In genomic region chr8:57319981-57320585, GRCm38 (mm10) we compare ENCODE assay signal across 9 mouse cellular contexts. TPM values are rescaled to one million over a fixed set of nuclear protein-coding genes. Genes with fewer than 3 reads are reported as not detected.
DNase-seq lines count a peak whose midpoint lies in the region; ATAC-seq and TF ChIP-seq lines count a peak whose summit lies in the region.
"Had no signal": no experiment of that assay in that cellular context is flagged by ENCODE, and none has a peak within 500 bp of the region (broad histone marks: within the 10 kb centered on the region; RNA-seq: fewer than 3 reads in every experiment).

No protein-coding gene starts in this region.

- H3K9me3 ChIP-seq in midbrain, embryonic 10.5 days (replicated peaks): no peaks in the 10 kb centered on the region
- H3K9me3 ChIP-seq in midbrain, postnatal 0 days (ENCODE audit: low read length): no peaks in the 10 kb centered on the region
- no peaks in the 10 kb centered on the region for H3K9me3 ChIP-seq in limb, embryonic 10.5 days (replicated peaks)
- H3K9me3 ChIP-seq in stomach, embryonic 16.5 days (replicated peaks; ENCODE audit: control insufficient read depth, low read length): no peaks in the 10 kb centered on the region

- H3K4me3 ChIP-seq in midbrain, embryonic 10.5 days: 0 out of 2 replicates have a peak overlapping the region, but pooled peaks have one; percentile 57
- H3K4me3 ChIP-seq in midbrain, postnatal 0 days (ENCODE audit: low read depth, low read length): no peak overlapping the region
- peak overlapping the region; percentile 89 for H3K4me3 ChIP-seq in limb, embryonic 10.5 days
- peak overlapping the region; percentile 65 for H3K4me3 ChIP-seq in stomach, embryonic 16.5 days (replicated peaks; ENCODE audit: low read length)

- no peak for ATAC-seq in midbrain, postnatal 0 days (ENCODE audit: low FRiP score)
- ATAC-seq in stomach, embryonic 16.5 days (ENCODE audit: insufficient read depth, low FRiP score): no peak

- H3K27ac ChIP-seq in midbrain, embryonic 10.5 days (replicated peaks): no peak overlapping the region
- no peak overlapping the region for H3K27ac ChIP-seq in midbrain, postnatal 0 days (ENCODE audit: low read depth, low read length)
- H3K27ac ChIP-seq in limb, embryonic 10.5 days: peak overlapping the region; percentile 99
- H3K27ac ChIP-seq in stomach, embryonic 16.5 days (ENCODE audit: low read length): peak overlapping the region; percentile 39

- peak; percentile 63 for DNase-seq in midbrain, embryonic 10.5 days (ENCODE audit: low spot score)
- no peak for DNase-seq in midbrain, postnatal 0 days (ENCODE audit: low spot score)
- DNase-seq in heart, adult 18-20 months: peak; percentile 72 to 78
- DNase-seq in limb, embryonic 10.5 days (ENCODE audit: low spot score): peak; percentile 65
- no peak for DNase-seq in adrenal gland, adult 18-20 months (ENCODE audit: low spot score in 2 of 2)
- no peak for DNase-seq in spleen, adult 18-20 months
- DNase-seq: lung, adult 2 months had no signal

- H3K36me3 ChIP-seq in midbrain, embryonic 10.5 days: no peaks in the 10 kb centered on the region
- no peaks in the 10 kb centered on the region for H3K36me3 ChIP-seq in midbrain, postnatal 0 days (ENCODE audit: insufficient read depth, low read length)
- peaks cover 15% of the 10 kb centered on the region for H3K36me3 ChIP-seq in limb, embryonic 10.5 days
- H3K36me3 ChIP-seq in stomach, embryonic 16.5 days (ENCODE audit: control insufficient read depth, insufficient read depth, low read length): no peaks in the 10 kb centered on the region
- H3K36me3 ChIP-seq: G1E had no signal

- peaks cover 100% of the 10 kb centered on the region for H3K27me3 ChIP-seq in midbrain, embryonic 10.5 days (ENCODE audit: low read depth, poor library complexity, severe bottlenecking)
- peaks cover 84% of the 10 kb centered on the region for H3K27me3 ChIP-seq in midbrain, postnatal 0 days (ENCODE audit: insufficient read depth, low read length)
- peaks cover 85% of the 10 kb centered on the region for H3K27me3 ChIP-seq in limb, embryonic 10.5 days (ENCODE audit: low read depth, poor library complexity, severe bottlenecking)
- peaks cover 53% of the 10 kb centered on the region for H3K27me3 ChIP-seq in stomach, embryonic 16.5 days (ENCODE audit: control insufficient read depth, insufficient read depth, low read length)

- 1% methylated on average over 22 of the region's 22 CpGs for WGBS in midbrain, embryonic 10.5 days
- whole genome bisulfite sequencing in midbrain, postnatal 0 days: 1% methylated on average over 22 of the region's 22 CpGs
- under 1% methylated on average over 22 of the region's 22 CpGs for WGBS in limb, embryonic 10.5 days
- 7% methylated on average over 22 of the region's 22 CpGs for WGBS in stomach, embryonic 16.5 days

- H3K4me1 ChIP-seq in midbrain, embryonic 10.5 days: peaks cover 25% of the 10 kb centered on the region
- H3K4me1 ChIP-seq in midbrain, postnatal 0 days (ENCODE audit: insufficient read depth, low read length): no peaks in the 10 kb centered on the region; the same call in 1 of the 2 replicates
- H3K4me1 ChIP-seq in limb, embryonic 10.5 days: peaks cover 45% of the 10 kb centered on the region
- peaks cover 3% of the 10 kb centered on the region; the same call in 1 of the 2 replicates for H3K4me1 ChIP-seq in stomach, embryonic 16.5 days (ENCODE audit: control insufficient read depth, insufficient read depth, low read length)

- no peak overlapping the region for H3K4me2 ChIP-seq in midbrain, postnatal 0 days (ENCODE audit: low read depth, low read length, poor library complexity, severe bottlenecking)
- H3K4me2 ChIP-seq in stomach, embryonic 16.5 days (ENCODE audit: low read depth, low read length): peak overlapping the region; percentile 54

- TF ChIP-seq CTCF in midbrain, postnatal 0 days (IDR thresholded peaks at IDR 0.05): no peak

- no peak overlapping the region for H3K9ac ChIP-seq in midbrain, postnatal 0 days (replicated peaks; ENCODE audit: low read length, poor library complexity, severe bottlenecking)
- peak overlapping the region; percentile 63 for H3K9ac ChIP-seq in stomach, embryonic 16.5 days (ENCODE audit: low read length)

RNA-seq across cellular contexts. Expression of gene Hand2, which starts 0.7 kb away (rescaled TPM):
- not detected in 2 replicates for polyA plus RNA-seq in midbrain, embryonic 10.5 days (2016; fragmentation: Nextera tagmentation; extraction: Ambion mirVana)
- total RNA-seq in midbrain, postnatal 0 days (2014; rRNA removed): not detected in 2 replicates
- not detected in 2 replicates for polyA plus RNA-seq in midbrain, postnatal 0 days (2015; fragmentation: Nextera tagmentation; extraction: Ambion mirVana)
- 10 to 100 TPM; 76.2 to 83.1 TPM for total RNA-seq in heart, adult 18-20 months (2021)
- polyA plus RNA-seq in limb, embryonic 10.5 days (2016; fragmentation: Nextera tagmentation; extraction: Ambion mirVana): 9.8 and 10.1 TPM in 2 replicates
- 6.2 and 7.5 TPM in 2 replicates for polyA plus RNA-seq in stomach, embryonic 16.5 days (2015; fragmentation: Nextera tagmentation; extraction: Ambion mirVana)
- 10 to 100 TPM; 33.9 to 39.7 TPM for total RNA-seq in adrenal gland, adult 18-20 months (2021)
- total RNA-seq: G1E had no signal
- polyA plus RNA-seq: G1E had no signal

Comparison
In these comparisons a context has a peak if more than half of its experiments do, and no peak if none do; other contexts are left out.
1. DNase-seq: peak in midbrain, embryonic 10.5 days (single experiment), heart, adult 18-20 months (2 of 2) and limb, embryonic 10.5 days (single experiment); none in midbrain, postnatal 0 days (single experiment), adrenal gland, adult 18-20 months (0 of 2) and spleen, adult 18-20 months (0 of 2).
2. H3K27ac ChIP-seq: peak in limb, embryonic 10.5 days (single experiment) and stomach, embryonic 16.5 days (single experiment); none in midbrain, embryonic 10.5 days (single experiment) and midbrain, postnatal 0 days (single experiment).